Mouse (Mus musculus): ENCODE results near the gene Tll2. TPM values are rescaled to one million over a fixed set of nuclear protein-coding genes. Genes with fewer than 3 reads are reported as not detected.

The Tll2 gene
- polyA plus RNA-seq, 1 experiment from 2014 or later, result 0.91 TPM

DNA sequence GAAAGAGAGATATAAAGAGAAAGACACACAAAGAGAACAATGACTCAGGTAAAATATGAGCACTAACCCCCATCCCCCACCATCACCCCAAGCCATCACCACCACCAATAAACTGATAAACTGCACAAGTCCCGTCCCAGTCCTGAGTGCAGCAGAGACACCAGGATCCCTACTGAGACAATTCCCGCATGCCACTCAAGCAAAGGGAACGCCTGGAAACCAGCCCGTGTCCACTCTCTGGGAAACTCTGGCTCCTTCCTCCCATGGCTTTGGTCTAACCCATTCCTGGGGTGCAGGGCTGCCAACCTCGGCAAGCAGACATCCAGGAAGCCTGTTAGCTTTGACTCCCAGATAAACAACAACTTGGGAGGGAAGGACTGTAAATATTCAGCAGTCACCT, 96.6 kb downstream of the Tll2 start:
- no peak overlapping the region for H3K4me2 ChIP-seq (ENCODE audit: low read length)
- ATAC-seq, result no peak
- no peaks in the 10 kb centered on the region for H3K27me3 ChIP-seq (replicated peaks; ENCODE audit: control insufficient read depth, insufficient read depth, low read length)
- no peak overlapping the region for H3K4me3 ChIP-seq (ENCODE audit: low read length)
- no peak overlapping the region for H3K9ac ChIP-seq (ENCODE audit: low read depth, low read length)
- no peak overlapping the region for H3K27ac ChIP-seq (ENCODE audit: low read depth, low read length)
- H3K36me3 ChIP-seq (ENCODE audit: control insufficient read depth, insufficient read depth, low read length), result no peaks in the 10 kb centered on the region
- H3K9me3 ChIP-seq (ENCODE audit: control insufficient read depth, low read length), result no peaks in the 10 kb centered on the region
- H3K4me1 ChIP-seq (ENCODE audit: control insufficient read depth, insufficient read depth, low read depth, low read length), result peaks cover 25% of the 10 kb centered on the region
- WGBS, result 37% methylated on average over 5 of the region's 5 CpGs

DNA sequence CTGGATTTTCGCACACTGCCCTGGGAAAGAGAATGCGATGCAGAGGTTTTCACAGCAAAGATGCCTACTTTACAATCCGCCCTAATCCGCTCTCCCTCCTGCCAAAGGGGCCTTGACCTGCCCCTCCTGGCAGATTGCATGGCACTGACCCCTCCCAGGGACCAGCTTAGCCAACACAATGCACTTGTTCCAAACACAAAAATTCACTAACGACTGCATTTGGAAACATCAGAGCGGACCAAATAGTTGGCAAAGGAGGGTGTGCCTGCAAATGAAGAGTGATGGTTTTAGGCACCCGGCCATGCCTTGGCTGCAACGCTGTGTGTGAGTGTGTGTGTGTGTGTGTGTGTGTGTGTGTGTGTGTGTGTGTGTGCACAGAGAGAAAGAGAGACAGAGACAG, 97.1 kb downstream of the Tll2 start:
- peak; percentile 74 for ATAC-seq
- Histone ChIP-seq H3K9me3 (ENCODE audit: control insufficient read depth, low read length) (no peaks in the 10 kb centered on the region), H3K27me3 (replicated peaks; ENCODE audit: control insufficient read depth, insufficient read depth, low read length) (no peaks in the 10 kb centered on the region), H3K4me3 (ENCODE audit: low read length) (no peak overlapping the region), H3K27ac (ENCODE audit: low read depth, low read length) (no peak overlapping the region), H3K9ac (ENCODE audit: low read depth, low read length) (no peak overlapping the region), H3K36me3 (ENCODE audit: control insufficient read depth, insufficient read depth, low read length) (no peaks in the 10 kb centered on the region), H3K4me1 (ENCODE audit: control insufficient read depth, insufficient read depth, low read depth, low read length) (peaks cover 25% of the 10 kb centered on the region), H3K4me2 (ENCODE audit: low read length) (no peak overlapping the region)
- 24% methylated on average over 8 of the region's 8 CpGs for WGBS

DNA sequence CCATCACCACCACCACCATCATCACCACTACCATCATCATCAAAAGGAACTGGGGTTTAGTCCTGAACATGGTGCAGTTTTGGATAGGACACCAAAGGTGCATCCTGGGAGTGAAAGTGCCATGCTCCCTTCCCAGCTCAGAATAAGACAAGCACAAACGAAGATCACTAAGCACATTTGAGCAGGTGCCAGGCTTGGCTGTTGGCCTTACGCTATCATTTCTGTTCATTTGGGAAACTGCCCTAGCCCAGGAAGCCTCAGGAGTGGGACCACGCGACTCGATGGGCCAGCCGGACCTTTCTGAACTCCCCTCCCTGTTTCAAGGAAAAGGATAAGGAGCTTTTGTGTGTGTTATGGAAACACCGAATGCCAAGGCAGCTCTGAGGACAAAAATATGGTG, 98.0 kb downstream of the Tll2 start:
- no peak overlapping the region for H3K9ac ChIP-seq (ENCODE audit: low read depth, low read length)
- no peak overlapping the region for H3K4me3 ChIP-seq (ENCODE audit: low read length)
- no peak for ATAC-seq
- H3K4me1 ChIP-seq (ENCODE audit: control insufficient read depth, insufficient read depth, low read depth, low read length), result peaks cover 17% of the 10 kb centered on the region
- WGBS, result 53% methylated on average over 7 of the region's 7 CpGs
- no peaks in the 10 kb centered on the region for H3K9me3 ChIP-seq (ENCODE audit: control insufficient read depth, low read length)
- H3K36me3 ChIP-seq (ENCODE audit: control insufficient read depth, insufficient read depth, low read length), result no peaks in the 10 kb centered on the region
- H3K4me2 ChIP-seq (ENCODE audit: low read length), result no peak overlapping the region
- no peak overlapping the region for H3K27ac ChIP-seq (ENCODE audit: low read depth, low read length)
- no peaks in the 10 kb centered on the region for H3K27me3 ChIP-seq (replicated peaks; ENCODE audit: control insufficient read depth, insufficient read depth, low read length)

DNA sequence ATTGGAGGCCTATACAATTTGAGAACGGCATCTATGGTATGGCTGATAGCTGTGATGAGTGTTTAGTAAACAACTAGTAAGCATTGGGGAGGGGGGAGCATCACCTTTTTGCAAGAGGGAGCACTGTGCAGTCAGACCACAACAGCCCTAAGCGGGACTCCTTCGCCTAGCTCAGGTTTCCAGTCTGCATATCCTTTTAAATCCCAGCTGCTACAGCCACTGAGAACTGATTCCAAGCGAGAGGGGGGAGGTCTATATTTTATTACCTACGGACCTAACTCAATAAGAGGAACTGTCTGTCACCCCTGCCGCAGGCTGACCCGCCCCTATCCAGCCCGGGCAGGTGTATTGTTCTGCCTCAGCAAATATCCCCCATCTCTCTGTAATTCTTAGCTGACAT, 99.1 kb downstream of the Tll2 start:
- Histone ChIP-seq H3K9me3 (ENCODE audit: control insufficient read depth, low read length) (no peaks in the 10 kb centered on the region), H3K27me3 (replicated peaks; ENCODE audit: control insufficient read depth, insufficient read depth, low read length) (no peaks in the 10 kb centered on the region), H3K4me2 (ENCODE audit: low read length) (no peak overlapping the region), H3K9ac (ENCODE audit: low read depth, low read length) (no peak overlapping the region), H3K27ac (ENCODE audit: low read depth, low read length) (no peak overlapping the region), H3K4me3 (ENCODE audit: low read length) (no peak overlapping the region), H3K36me3 (ENCODE audit: control insufficient read depth, insufficient read depth, low read length) (no peaks in the 10 kb centered on the region), H3K4me1 (ENCODE audit: control insufficient read depth, insufficient read depth, low read depth, low read length) (peaks cover 13% of the 10 kb centered on the region)
- no peak for ATAC-seq
- WGBS, result 69% methylated on average over 8 of the region's 8 CpGs

GRCm38 (mm10) chr19:41104922-41105321, 101.7 kb downstream of the Tll2 start:
- ATAC-seq, result peak; percentile 50; the same call in 1 of the 2 replicates
- Histone ChIP-seq H3K4me3 (ENCODE audit: low read length) (no peak overlapping the region), H3K36me3 (ENCODE audit: control insufficient read depth, insufficient read depth, low read length) (no peaks in the 10 kb centered on the region), H3K9ac (ENCODE audit: low read depth, low read length) (no peak overlapping the region), H3K4me1 (ENCODE audit: control insufficient read depth, insufficient read depth, low read depth, low read length) (peaks cover 10% of the 10 kb centered on the region), H3K27ac (ENCODE audit: low read depth, low read length) (no peak overlapping the region), H3K4me2 (ENCODE audit: low read length) (no peak overlapping the region), H3K27me3 (replicated peaks; ENCODE audit: control insufficient read depth, insufficient read depth, low read length) (no peaks in the 10 kb centered on the region), H3K9me3 (ENCODE audit: control insufficient read depth, low read length) (no peaks in the 10 kb centered on the region)
- 43% methylated on average over 8 of the region's 8 CpGs for WGBS

DNA sequence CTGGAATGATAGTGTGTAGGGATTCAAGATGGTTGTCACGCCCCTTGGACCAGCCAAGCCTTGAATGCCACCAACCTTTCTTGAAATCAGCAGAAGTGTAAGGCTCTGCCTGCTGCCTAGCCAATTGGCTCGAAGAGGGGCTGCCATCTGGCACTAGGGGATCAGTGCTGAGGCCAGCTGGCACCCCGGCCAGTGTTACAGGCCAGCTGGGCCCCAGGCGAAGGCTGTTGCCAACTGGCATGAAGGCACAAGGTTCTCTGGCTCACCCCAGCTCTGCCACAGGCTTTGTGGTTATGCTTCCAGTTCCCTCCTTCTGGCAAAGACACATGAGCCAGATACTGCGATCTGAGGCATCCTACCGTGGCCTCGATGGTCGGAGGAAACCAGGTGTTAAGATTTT, 105.2 kb downstream of the Tll2 start:
- Histone ChIP-seq H3K4me2 (ENCODE audit: low read length) (no peak overlapping the region), H3K27ac (ENCODE audit: low read depth, low read length) (peak overlapping the region; percentile 21; the same call in 1 of the 2 replicates), H3K9me3 (ENCODE audit: control insufficient read depth, low read length) (no peaks in the 10 kb centered on the region), H3K4me1 (ENCODE audit: control insufficient read depth, insufficient read depth, low read depth, low read length) (peaks cover 4% of the 10 kb centered on the region; the same call in 1 of the 2 replicates), H3K9ac (ENCODE audit: low read depth, low read length) (no peak overlapping the region), H3K4me3 (ENCODE audit: low read length) (no peak overlapping the region), H3K36me3 (ENCODE audit: control insufficient read depth, insufficient read depth, low read length) (no peaks in the 10 kb centered on the region), H3K27me3 (replicated peaks; ENCODE audit: control insufficient read depth, insufficient read depth, low read length) (no peaks in the 10 kb centered on the region; the same call in 1 of the 2 replicates)
- ATAC-seq, result peak; percentile 93
- WGBS, result 52% methylated on average over 8 of the region's 8 CpGs

DNA sequence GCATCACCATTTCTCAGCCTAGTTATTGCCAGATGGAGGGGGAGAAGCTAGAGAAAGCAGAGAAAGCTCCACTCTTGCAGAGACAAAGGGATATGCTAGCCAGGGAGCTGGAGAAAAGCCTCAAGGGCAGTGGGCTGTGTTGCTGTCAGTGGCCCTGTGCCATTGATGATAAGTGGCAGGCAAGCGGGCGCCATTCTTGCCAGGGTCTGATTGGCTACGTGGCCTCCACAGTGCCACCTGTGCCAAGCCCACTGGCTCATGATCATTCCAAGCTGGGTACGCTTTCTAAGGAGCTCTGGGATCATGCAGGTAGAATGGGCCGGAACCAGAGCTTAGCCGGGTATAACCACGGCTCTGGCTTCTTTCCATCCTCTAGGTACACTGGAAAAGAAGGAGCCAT, 105.8 kb downstream of the Tll2 start:
- Histone ChIP-seq H3K9ac (ENCODE audit: low read depth, low read length) (no peak overlapping the region), H3K4me3 (ENCODE audit: low read length) (no peak overlapping the region), H3K9me3 (ENCODE audit: control insufficient read depth, low read length) (no peaks in the 10 kb centered on the region), H3K4me1 (ENCODE audit: control insufficient read depth, insufficient read depth, low read depth, low read length) (peaks cover 4% of the 10 kb centered on the region; the same call in 1 of the 2 replicates), H3K4me2 (ENCODE audit: low read length) (no peak overlapping the region), H3K27me3 (replicated peaks; ENCODE audit: control insufficient read depth, insufficient read depth, low read length) (no peaks in the 10 kb centered on the region; the same call in 1 of the 2 replicates), H3K27ac (ENCODE audit: low read depth, low read length) (peak overlapping the region; percentile 21; the same call in 1 of the 2 replicates), H3K36me3 (ENCODE audit: control insufficient read depth, insufficient read depth, low read length) (no peaks in the 10 kb centered on the region)
- WGBS, result 75% methylated on average over 7 of the region's 7 CpGs
- ATAC-seq, result peak; percentile 50

GRCm38 (mm10) chr19:41097038-41097437, 109.6 kb downstream of the Tll2 start:
- ATAC-seq, result no peak
- H3K27ac ChIP-seq (ENCODE audit: low read depth, low read length), result no peak overlapping the region
- H3K27me3 ChIP-seq (replicated peaks; ENCODE audit: control insufficient read depth, insufficient read depth, low read length), result no peaks in the 10 kb centered on the region; the same call in 1 of the 2 replicates
- H3K9ac ChIP-seq (ENCODE audit: low read depth, low read length), result no peak overlapping the region
- no peaks in the 10 kb centered on the region for H3K36me3 ChIP-seq (ENCODE audit: control insufficient read depth, insufficient read depth, low read length)
- H3K9me3 ChIP-seq (ENCODE audit: control insufficient read depth, low read length), result no peaks in the 10 kb centered on the region
- WGBS, result 36% methylated on average over 4 of the region's 4 CpGs
- no peak overlapping the region for H3K4me3 ChIP-seq (ENCODE audit: low read length)
- H3K4me1 ChIP-seq (ENCODE audit: control insufficient read depth, insufficient read depth, low read depth, low read length), result peaks cover 4% of the 10 kb centered on the region; the same call in 1 of the 2 replicates
- H3K4me2 ChIP-seq (ENCODE audit: low read length), result no peak overlapping the region

GRCm38 (mm10) chr19:41091901-41092300, 114.7 kb downstream of the Tll2 start:
- 0 out of 2 replicates have a peak, but pooled peaks cover 2% of the 10 kb centered on the region for H3K27me3 ChIP-seq (replicated peaks; ENCODE audit: control insufficient read depth, insufficient read depth, low read length)
- H3K9me3 ChIP-seq (ENCODE audit: control insufficient read depth, low read length), result no peaks in the 10 kb centered on the region
- no peak overlapping the region for H3K9ac ChIP-seq (ENCODE audit: low read depth, low read length)
- no peaks in the 10 kb centered on the region for H3K4me1 ChIP-seq (ENCODE audit: control insufficient read depth, insufficient read depth, low read depth, low read length)
- H3K27ac ChIP-seq (ENCODE audit: low read depth, low read length), result no peak overlapping the region
- no peak for ATAC-seq
- H3K4me2 ChIP-seq (ENCODE audit: low read length), result no peak overlapping the region
- no peak overlapping the region for H3K4me3 ChIP-seq (ENCODE audit: low read length)
- WGBS, result 91% methylated on average over 2 of the region's 2 CpGs
- no peaks in the 10 kb centered on the region for H3K36me3 ChIP-seq (ENCODE audit: control insufficient read depth, insufficient read depth, low read length)

DNA sequence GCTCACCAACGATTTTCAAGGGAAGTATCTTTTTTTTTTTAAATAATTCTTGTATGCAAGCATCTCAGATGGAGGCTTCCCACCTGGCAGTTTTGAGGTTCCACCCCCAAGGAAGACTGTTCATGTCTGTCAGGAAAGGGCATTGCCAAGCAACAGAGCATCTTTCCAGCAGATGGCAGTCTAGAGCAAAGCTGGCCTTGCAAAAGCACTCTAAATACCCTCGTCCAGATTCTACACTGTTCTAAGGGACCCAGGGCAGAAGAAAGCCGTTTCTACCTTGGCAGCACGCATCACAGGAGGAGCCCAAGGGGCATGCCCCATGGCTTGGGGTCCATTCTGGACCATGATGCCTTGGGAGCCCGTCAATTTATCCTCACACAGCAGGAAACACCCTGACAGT, 116.8 kb downstream of the Tll2 start:
- no peak overlapping the region for H3K4me2 ChIP-seq (ENCODE audit: low read length)
- H3K4me3 ChIP-seq (ENCODE audit: low read length), result no peak overlapping the region
- H3K9me3 ChIP-seq (ENCODE audit: control insufficient read depth, low read length), result no peaks in the 10 kb centered on the region
- no peaks in the 10 kb centered on the region for H3K36me3 ChIP-seq (ENCODE audit: control insufficient read depth, insufficient read depth, low read length)
- H3K4me1 ChIP-seq (ENCODE audit: control insufficient read depth, insufficient read depth, low read depth, low read length), result no peaks in the 10 kb centered on the region
- no peak overlapping the region for H3K9ac ChIP-seq (ENCODE audit: low read depth, low read length)
- no peak overlapping the region for H3K27ac ChIP-seq (ENCODE audit: low read depth, low read length)
- 6% methylated on average over 5 of the region's 5 CpGs for WGBS
- peak; percentile 62 for ATAC-seq
- 0 out of 2 replicates have a peak, but pooled peaks cover 2% of the 10 kb centered on the region for H3K27me3 ChIP-seq (replicated peaks; ENCODE audit: control insufficient read depth, insufficient read depth, low read length)

Data from hindbrain, embryonic 16.5 days (tissue).